ENCODE assay signal across 8 mouse cellular contexts in genomic region chr10:75559041-75559675, GRCm38 (mm10). TPM values are rescaled to one million over a fixed set of nuclear protein-coding genes. Genes with fewer than 3 reads are reported as not detected.
DNase-seq lines count a peak whose midpoint lies in the region; ATAC-seq and TF ChIP-seq lines count a peak whose summit lies in the region.

No protein-coding gene starts in this region.

- no peak for ATAC-seq in kidney, postnatal 0 days (replicated peaks; ENCODE audit: low FRiP score, low read depth)
- ATAC-seq in embryonic facial prominence, embryonic 13.5 days (ENCODE audit: insufficient number of reproducible peaks, insufficient read depth, low FRiP score, low TSS enrichment, low read depth): no peak
- ATAC-seq in hindbrain, embryonic 16.5 days: peak; percentile 10
- ATAC-seq in neural tube, embryonic 12.5 days (ENCODE audit: low FRiP score, low read depth): peak; percentile 15
- no peak for ATAC-seq in CD4-positive, CD25-positive, alpha-beta regulatory T cell, adult 4 months

- H3K36me3 ChIP-seq in kidney, postnatal 0 days (ENCODE audit: insufficient read depth, low read length): no peaks in the 10 kb centered on the region
- no peaks in the 10 kb centered on the region for H3K36me3 ChIP-seq in embryonic facial prominence, embryonic 13.5 days
- H3K36me3 ChIP-seq in hindbrain, embryonic 16.5 days (ENCODE audit: control insufficient read depth, insufficient read depth, low read length): peaks cover 17% of the 10 kb centered on the region
- peaks cover 12% of the 10 kb centered on the region; the same call in 1 of the 2 replicates for H3K36me3 ChIP-seq in neural tube, embryonic 12.5 days

- no peak overlapping the region for H3K27ac ChIP-seq in kidney, postnatal 0 days
- peak overlapping the region; percentile 62 for H3K27ac ChIP-seq in embryonic facial prominence, embryonic 13.5 days
- H3K27ac ChIP-seq in hindbrain, embryonic 16.5 days (ENCODE audit: low read depth, low read length): peak overlapping the region; percentile 97
- H3K27ac ChIP-seq in neural tube, embryonic 12.5 days: peak overlapping the region; percentile 82

- TF ChIP-seq CTCF in kidney, postnatal 0 days (IDR thresholded peaks at IDR 0.05; ENCODE audit: low read depth): no peak

- peak overlapping the region; percentile 100 for H3K4me2 ChIP-seq in kidney, postnatal 0 days (ENCODE audit: low read length)
- H3K4me2 ChIP-seq in embryonic facial prominence, embryonic 13.5 days: peak overlapping the region; percentile 98
- H3K4me2 ChIP-seq in hindbrain, embryonic 16.5 days (ENCODE audit: low read length): peak overlapping the region; percentile 89
- peak overlapping the region; percentile 96 for H3K4me2 ChIP-seq in neural tube, embryonic 12.5 days (replicated peaks)

- WGBS in kidney, postnatal 0 days: 7% methylated on average over 14 of the region's 14 CpGs
- 3% methylated on average over 14 of the region's 14 CpGs for WGBS in embryonic facial prominence, embryonic 13.5 days
- WGBS in hindbrain, embryonic 16.5 days: 2% methylated on average over 14 of the region's 14 CpGs
- WGBS in neural tube, embryonic 12.5 days: 3% methylated on average over 14 of the region's 14 CpGs

- peaks cover 18% of the 10 kb centered on the region for H3K4me1 ChIP-seq in kidney, postnatal 0 days (replicated peaks; ENCODE audit: insufficient read depth, low read length)
- H3K4me1 ChIP-seq in embryonic facial prominence, embryonic 13.5 days: peaks cover 57% of the 10 kb centered on the region
- H3K4me1 ChIP-seq in hindbrain, embryonic 16.5 days (ENCODE audit: control insufficient read depth, insufficient read depth, low read depth, low read length): peaks cover 40% of the 10 kb centered on the region
- peaks cover 51% of the 10 kb centered on the region for H3K4me1 ChIP-seq in neural tube, embryonic 12.5 days

- H3K9ac ChIP-seq in kidney, postnatal 0 days (ENCODE audit: low read depth, low read length): peak overlapping the region; percentile 75
- H3K9ac ChIP-seq in embryonic facial prominence, embryonic 13.5 days: peak overlapping the region; percentile 84
- peak overlapping the region; percentile 94 for H3K9ac ChIP-seq in hindbrain, embryonic 16.5 days (ENCODE audit: low read depth, low read length)
- peak overlapping the region; percentile 85 for H3K9ac ChIP-seq in neural tube, embryonic 12.5 days

- H3K27me3 ChIP-seq in kidney, postnatal 0 days (ENCODE audit: insufficient read depth, low read length): 0 out of 2 replicates have a peak, but pooled peaks cover 3% of the 10 kb centered on the region
- peaks cover 37% of the 10 kb centered on the region for H3K27me3 ChIP-seq in embryonic facial prominence, embryonic 13.5 days
- no peaks in the 10 kb centered on the region for H3K27me3 ChIP-seq in hindbrain, embryonic 16.5 days (replicated peaks; ENCODE audit: control insufficient read depth, insufficient read depth, low read length)
- H3K27me3 ChIP-seq in neural tube, embryonic 12.5 days (replicated peaks): peaks cover 36% of the 10 kb centered on the region

- DNase-seq in kidney, postnatal 0 days (ENCODE audit: low spot score): no peak
- DNase-seq in kidney, postnatal 36 days: no peak
- DNase-seq in layer of hippocampus, postnatal 25 days (ENCODE audit: extremely low spot score in 1 of 2, low spot score in 1 of 2): no peak
- no peak for DNase-seq in gastrocnemius, postnatal 10 days

- peak overlapping the region; percentile 58 for H3K4me3 ChIP-seq in kidney, postnatal 0 days (replicated peaks; ENCODE audit: low read depth, low read length)
- peak overlapping the region; percentile 69 for H3K4me3 ChIP-seq in embryonic facial prominence, embryonic 13.5 days
- H3K4me3 ChIP-seq in hindbrain, embryonic 16.5 days (ENCODE audit: low read length): peak overlapping the region; percentile 73
- H3K4me3 ChIP-seq in neural tube, embryonic 12.5 days: peak overlapping the region; percentile 61

- no peaks in the 10 kb centered on the region for H3K9me3 ChIP-seq in kidney, postnatal 0 days (replicated peaks; ENCODE audit: low read length)
- H3K9me3 ChIP-seq in embryonic facial prominence, embryonic 13.5 days: no peaks in the 10 kb centered on the region
- H3K9me3 ChIP-seq in hindbrain, embryonic 16.5 days (ENCODE audit: control insufficient read depth, low read length): no peaks in the 10 kb centered on the region
- no peaks in the 10 kb centered on the region for H3K9me3 ChIP-seq in neural tube, embryonic 12.5 days

RNA-seq across cellular contexts. Expression of gene Lrrc75b, which starts 1.0 kb away (rescaled TPM):
- 2.6 and 2.7 TPM in 2 replicates for polyA plus RNA-seq in kidney, postnatal 0 days (2015; fragmentation: Nextera tagmentation; extraction: Ambion mirVana)
- 3.9 and 6.6 TPM in 2 replicates for polyA plus RNA-seq in embryonic facial prominence, embryonic 13.5 days (2015; fragmentation: Nextera tagmentation; extraction: Ambion mirVana)
- 38.9 and 44.7 TPM in 2 replicates for polyA plus RNA-seq in hindbrain, embryonic 16.5 days (2015; fragmentation: Nextera tagmentation; extraction: Ambion mirVana)
- polyA plus RNA-seq in neural tube, embryonic 12.5 days (2016; fragmentation: Nextera tagmentation; extraction: Ambion mirVana): 11.8 and 16.7 TPM in 2 replicates
- total RNA-seq in layer of hippocampus, postnatal 25 days (2021): 10 to 100 TPM in 1 of 2 experiments, 1 to 10 TPM in 1; 9.7 to 10.7 TPM
- under 1 TPM in 1 of 2 experiments, not detected in 1; 0.40 TPM for polyA plus RNA-seq in CD4-positive, CD25-positive, alpha-beta regulatory T cell, adult 4 months (2017; shearing (Covaris generic))
- total RNA-seq in gastrocnemius, postnatal 10 days (2021): 1 to 10 TPM; 1.3 to 1.9 TPM

RNA-seq across cellular contexts. Expression of gene Ggt1, which starts 2.2 kb away (rescaled TPM):
- polyA plus RNA-seq in kidney, postnatal 0 days (2015; fragmentation: Nextera tagmentation; extraction: Ambion mirVana): 317 and 388 TPM in 2 replicates
- polyA plus RNA-seq in embryonic facial prominence, embryonic 13.5 days (2015; fragmentation: Nextera tagmentation; extraction: Ambion mirVana): 0.25 and 2.4 TPM in 2 replicates
- 0.69 and 2.1 TPM in 2 replicates for polyA plus RNA-seq in hindbrain, embryonic 16.5 days (2015; fragmentation: Nextera tagmentation; extraction: Ambion mirVana)
- polyA plus RNA-seq in neural tube, embryonic 12.5 days (2016; fragmentation: Nextera tagmentation; extraction: Ambion mirVana): 1.3 and 1.8 TPM in 2 replicates
- 1 to 10 TPM; 3.4 to 3.5 TPM for total RNA-seq in layer of hippocampus, postnatal 25 days (2021)
- 1 to 10 TPM; 2.8 to 4.0 TPM for polyA plus RNA-seq in CD4-positive, CD25-positive, alpha-beta regulatory T cell, adult 4 months (2017; shearing (Covaris generic))
- 1 to 10 TPM in 1 of 2 experiments, under 1 TPM in 1; 0.52 to 1.0 TPM for total RNA-seq in gastrocnemius, postnatal 10 days (2021)

RNA-seq across cellular contexts. Expression of gene Ggt5, which starts 30.0 kb away (rescaled TPM):
- polyA plus RNA-seq in kidney, postnatal 0 days (2015; fragmentation: Nextera tagmentation; extraction: Ambion mirVana): 4.2 and 5.1 TPM in 2 replicates
- polyA plus RNA-seq in embryonic facial prominence, embryonic 13.5 days (2015; fragmentation: Nextera tagmentation; extraction: Ambion mirVana): 0.96 and 2.0 TPM in 2 replicates
- 2.9 and 3.5 TPM in 2 replicates for polyA plus RNA-seq in hindbrain, embryonic 16.5 days (2015; fragmentation: Nextera tagmentation; extraction: Ambion mirVana)
- 1.1 and 1.6 TPM in 2 replicates for polyA plus RNA-seq in neural tube, embryonic 12.5 days (2016; fragmentation: Nextera tagmentation; extraction: Ambion mirVana)
- 1 to 10 TPM; 3.3 to 3.8 TPM for total RNA-seq in layer of hippocampus, postnatal 25 days (2021)
- under 1 TPM; 0.27 to 0.76 TPM for polyA plus RNA-seq in CD4-positive, CD25-positive, alpha-beta regulatory T cell, adult 4 months (2017; shearing (Covaris generic))
- total RNA-seq in gastrocnemius, postnatal 10 days (2021): 1 to 10 TPM; 5.8 to 7.0 TPM

RNA-seq across cellular contexts. Expression of gene Gucd1, which starts 41.4 kb away (rescaled TPM):
- 51.9 and 53.4 TPM in 2 replicates for polyA plus RNA-seq in kidney, postnatal 0 days (2015; fragmentation: Nextera tagmentation; extraction: Ambion mirVana)
- 27.0 and 27.3 TPM in 2 replicates for polyA plus RNA-seq in embryonic facial prominence, embryonic 13.5 days (2015; fragmentation: Nextera tagmentation; extraction: Ambion mirVana)
- polyA plus RNA-seq in hindbrain, embryonic 16.5 days (2015; fragmentation: Nextera tagmentation; extraction: Ambion mirVana): 15.4 and 19.8 TPM in 2 replicates
- 25.0 and 25.1 TPM in 2 replicates for polyA plus RNA-seq in neural tube, embryonic 12.5 days (2016; fragmentation: Nextera tagmentation; extraction: Ambion mirVana)
- 10 to 100 TPM; 16.3 to 19.5 TPM for total RNA-seq in layer of hippocampus, postnatal 25 days (2021)
- 10 to 100 TPM; 16.2 to 23.0 TPM for polyA plus RNA-seq in CD4-positive, CD25-positive, alpha-beta regulatory T cell, adult 4 months (2017; shearing (Covaris generic))
- total RNA-seq in gastrocnemius, postnatal 10 days (2021): 10 to 100 TPM; 46.9 to 47.5 TPM

RNA-seq across cellular contexts. Expression of gene Snrpd3, which starts 41.8 kb away (rescaled TPM):
- 113 and 125 TPM in 2 replicates for polyA plus RNA-seq in kidney, postnatal 0 days (2015; fragmentation: Nextera tagmentation; extraction: Ambion mirVana)
- polyA plus RNA-seq in embryonic facial prominence, embryonic 13.5 days (2015; fragmentation: Nextera tagmentation; extraction: Ambion mirVana): 194 and 214 TPM in 2 replicates
- polyA plus RNA-seq in hindbrain, embryonic 16.5 days (2015; fragmentation: Nextera tagmentation; extraction: Ambion mirVana): 114 and 124 TPM in 2 replicates
- 150 and 171 TPM in 2 replicates for polyA plus RNA-seq in neural tube, embryonic 12.5 days (2016; fragmentation: Nextera tagmentation; extraction: Ambion mirVana)
- total RNA-seq in layer of hippocampus, postnatal 25 days (2021): 10 to 100 TPM; 70.6 to 77.7 TPM
- polyA plus RNA-seq in CD4-positive, CD25-positive, alpha-beta regulatory T cell, adult 4 months (2017; shearing (Covaris generic)): 100 to 1,000 TPM; 103 to 218 TPM
- 100 to 1,000 TPM; 126 to 134 TPM for total RNA-seq in gastrocnemius, postnatal 10 days (2021)

Comparison
In these comparisons a context has a peak if more than half of its experiments do, and no peak if none do; other contexts are left out.
1. ATAC-seq: peak in hindbrain, embryonic 16.5 days (single experiment) and neural tube, embryonic 12.5 days (single experiment); none in kidney, postnatal 0 days (single experiment), embryonic facial prominence, embryonic 13.5 days (single experiment) and CD4-positive, CD25-positive, alpha-beta regulatory T cell, adult 4 months (single experiment).
2. RNA of gene Ggt1, which starts 2.2 kb away (polyA plus RNA-seq): 317 to 388 TPM in kidney, postnatal 0 days; 2.8 to 4.0 TPM in CD4-positive, CD25-positive, alpha-beta regulatory T cell, adult 4 months, 0.69 to 2.1 TPM in hindbrain, embryonic 16.5 days, 1.3 to 1.8 TPM in neural tube, embryonic 12.5 days and 0.25 to 2.4 TPM in embryonic facial prominence, embryonic 13.5 days; every median in the first group is over 10 times any median in the second.
3. Peak in every context shown above with its lines, with median percentiles within 50 percentile points of each other: H3K4me2 ChIP-seq, H3K4me3 ChIP-seq and H3K9ac ChIP-seq.